Mouse (Mus musculus): ENCODE measurements at regions not wholly inside any gene's neighbourhood (a gene's known extent, or its start where the extent isn't known, plus 50 kb on each side); places are given as distances from the start of the nearest gene placed in this dataset.

DNA sequence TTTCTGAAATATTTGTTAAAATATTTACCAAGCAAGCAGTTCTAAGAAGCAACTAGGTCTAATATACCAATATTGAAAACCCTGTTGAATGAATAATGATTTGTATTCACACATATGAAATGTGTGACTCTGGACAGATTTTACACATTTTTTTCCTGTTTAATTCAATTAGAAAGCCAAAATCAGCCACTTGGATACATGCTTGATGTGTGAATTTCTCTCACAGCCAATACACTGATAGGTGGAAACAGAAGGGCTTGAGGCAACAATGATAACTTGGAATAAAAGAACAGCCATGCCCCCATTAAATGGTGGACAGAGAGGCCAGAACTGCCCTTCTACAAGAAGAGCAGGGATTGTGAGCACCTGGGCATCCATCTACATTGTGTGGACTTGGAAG, 1047.6 kb downstream of the Olfm4 start:
- TF ChIP-seq CTCF (IDR thresholded peaks at IDR 0.05; ENCODE audit: insufficient read depth, low read depth, low read length), result no peak
- TF ChIP-seq POLR2A (IDR thresholded peaks at IDR 0.05; ENCODE audit: insufficient read depth, low read depth, low read length), result no peak
